Mouse (Mus musculus) embryo, embryonic 11 days (tissue): ENCODE measurements around the gene Olfr55.
"Not testable (repeated sequence)": the region's sequence is repeated elsewhere in the genome, so short reads cannot be mapped to it uniquely, and the experiment has no call there.

ENCODE experiments used
- DNase-seq: peaks from one replicate; pipeline ENCODE4 v3.0.0-alpha.2; 2015

Gene Olfr55

GRCm38 (mm10) chr17:33168147-33168546 lies at the start of gene Olfr55:
Gene Olfr55 (plus strand): TSS chr17:33168447.
- not testable (repeated sequence) for DNase-seq

- no peak for DNase-seq
These were observed 43.7 kb upstream of the Olfr55 start for GRCm38 (mm10) chr17:33124546-33124945.

- no peak for DNase-seq
These were observed 42.0 kb upstream of the Olfr55 start for GRCm38 (mm10) chr17:33126257-33126656.

- DNase-seq: no peak
These were observed 28.9 kb upstream of the Olfr55 start, which contains the start of gene Morc2b for GRCm38 (mm10) chr17:33139261-33139820. Gene Morc2b (minus strand): TSS chr17:33139683.

- not testable (repeated sequence) for DNase-seq
These were observed 22.8 kb downstream of the Olfr55 start, which contains the start of gene Olfr239 for GRCm38 (mm10) chr17:33191002-33191401. Gene Olfr239 (plus strand): TSS chr17:33191302.

GRCm38 (mm10) chr17:33221590-33221989 lies 53.3 kb downstream of the Olfr55 start, which contains the start of gene Olfr1564:
Gene Olfr1564 (minus strand): TSS chr17:33221690.
- DNase-seq: no peak
